Mouse (Mus musculus) adrenal gland, postnatal 25 days (tissue): Measurements from ENCODE around the gene Bmp15. TPM values are rescaled to one million over a fixed set of nuclear protein-coding genes. Genes with fewer than 3 reads are reported as not detected.

Experiments used
- DNase-seq: peaks from one replicate; pipeline ENCODE4 v3.0.0; 2021; ENCODE audit warnings: mixed read lengths
- long read RNA-seq: library from polyadenylated mRNA; stranded (forward); transcript quantifications from one replicate; pipeline ENCODE4 v2.0.0, GENCODE M21; 2021
- total RNA-seq: library from RNA; stranded (reverse); gene quantifications from 2 replicates; pipeline ENCODE4 v1.2.3, GENCODE M21; 2021

Gene Bmp15
- total RNA-seq = 0.38 TPM in 1 of 2 replicates, not detected in the other
- long read RNA-seq = 0 reads

DNA sequence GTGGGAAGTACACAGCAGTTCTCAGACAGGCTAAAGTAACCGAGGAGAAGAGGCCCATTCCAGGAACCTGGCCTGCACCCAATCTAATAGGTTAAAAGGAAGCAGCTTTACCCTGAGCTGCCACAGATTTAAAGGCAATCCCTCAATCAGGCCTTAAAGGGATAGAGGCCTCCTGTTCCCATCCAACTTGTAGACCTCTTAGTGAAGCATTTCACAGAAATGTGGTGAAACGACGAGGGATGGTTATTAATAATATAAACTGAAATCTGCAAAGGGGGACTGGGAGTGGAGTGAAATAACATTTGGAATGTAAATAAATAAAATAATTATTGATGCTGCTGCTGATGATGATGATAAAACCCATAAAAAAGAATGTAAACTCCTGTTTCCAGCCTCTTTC, at the start of gene Bmp15:
Gene Bmp15, minus strand, starts transcription at position 101 of the 400 bp plus-strand sequence.
- no peak for DNase-seq

DNA sequence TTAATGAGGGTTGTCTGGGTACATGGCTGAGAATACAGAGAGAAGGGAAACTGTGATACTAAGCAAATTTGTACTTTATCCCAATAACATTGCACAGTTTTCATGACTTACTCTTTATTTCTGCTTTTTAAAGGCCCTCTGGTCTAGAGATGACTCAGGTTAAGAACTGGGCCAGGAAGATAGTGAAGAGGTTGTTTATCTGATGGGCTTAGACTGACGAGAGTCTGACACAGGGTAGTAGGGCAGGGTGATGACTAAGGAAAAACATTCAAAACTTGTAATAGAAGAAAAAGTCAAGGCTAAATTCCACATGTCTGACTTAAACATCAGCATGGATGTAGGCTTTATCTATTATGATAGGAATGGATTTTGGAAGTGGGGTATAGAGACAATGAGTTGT, 48.3 kb upstream of the Bmp15 start:
- DNase-seq = no peak

DNA sequence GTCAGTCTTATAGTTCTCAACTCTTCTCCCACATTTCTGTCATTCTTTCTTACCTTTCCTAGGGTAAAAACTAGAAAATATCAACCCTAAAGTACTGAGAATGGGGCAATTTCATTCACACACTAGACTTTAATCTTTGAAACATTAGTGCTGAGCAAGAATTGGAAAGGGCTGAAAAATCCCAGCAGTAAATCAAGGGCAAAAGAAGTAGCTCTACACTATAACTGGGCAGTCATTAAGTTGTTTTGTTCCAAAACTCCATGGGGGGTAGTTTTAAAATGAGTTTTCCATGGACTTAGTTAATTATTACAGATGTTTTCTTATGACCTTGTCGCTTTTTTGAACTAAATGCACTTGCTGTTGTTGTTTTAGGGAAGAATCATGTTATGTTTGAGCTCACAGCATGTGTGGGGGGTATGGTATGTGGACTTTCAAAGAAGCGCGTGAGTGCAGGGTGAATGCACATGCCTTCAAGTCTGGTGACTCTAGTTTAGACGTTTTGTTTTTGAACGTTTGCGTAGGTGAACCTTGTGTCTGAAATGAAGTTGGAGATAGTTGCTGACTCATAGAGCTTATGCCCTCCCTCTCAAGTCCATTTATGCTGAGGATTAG, 37.1 kb upstream of the Bmp15 start:
- DNase-seq = no peak

DNA sequence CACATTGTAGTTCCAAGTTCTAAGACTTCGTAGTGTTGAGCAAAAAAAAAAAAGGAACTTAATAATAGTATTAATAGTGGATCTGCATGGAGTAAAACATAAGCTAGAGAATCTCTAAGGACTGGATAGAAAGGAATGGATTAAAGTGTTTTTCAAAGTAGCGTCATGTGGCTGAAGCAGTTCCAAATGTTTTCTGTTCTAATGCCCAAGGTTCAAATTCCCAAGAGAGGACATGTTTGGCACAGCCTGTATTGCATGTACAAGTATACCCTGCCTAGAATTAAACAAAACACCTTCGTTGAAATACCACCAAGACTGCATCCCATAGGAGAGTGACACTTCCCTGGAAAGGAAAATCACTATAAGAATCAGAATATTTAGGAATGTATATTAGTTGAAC, 36.4 kb upstream of the Bmp15 start:
- no peak for DNase-seq

DNA sequence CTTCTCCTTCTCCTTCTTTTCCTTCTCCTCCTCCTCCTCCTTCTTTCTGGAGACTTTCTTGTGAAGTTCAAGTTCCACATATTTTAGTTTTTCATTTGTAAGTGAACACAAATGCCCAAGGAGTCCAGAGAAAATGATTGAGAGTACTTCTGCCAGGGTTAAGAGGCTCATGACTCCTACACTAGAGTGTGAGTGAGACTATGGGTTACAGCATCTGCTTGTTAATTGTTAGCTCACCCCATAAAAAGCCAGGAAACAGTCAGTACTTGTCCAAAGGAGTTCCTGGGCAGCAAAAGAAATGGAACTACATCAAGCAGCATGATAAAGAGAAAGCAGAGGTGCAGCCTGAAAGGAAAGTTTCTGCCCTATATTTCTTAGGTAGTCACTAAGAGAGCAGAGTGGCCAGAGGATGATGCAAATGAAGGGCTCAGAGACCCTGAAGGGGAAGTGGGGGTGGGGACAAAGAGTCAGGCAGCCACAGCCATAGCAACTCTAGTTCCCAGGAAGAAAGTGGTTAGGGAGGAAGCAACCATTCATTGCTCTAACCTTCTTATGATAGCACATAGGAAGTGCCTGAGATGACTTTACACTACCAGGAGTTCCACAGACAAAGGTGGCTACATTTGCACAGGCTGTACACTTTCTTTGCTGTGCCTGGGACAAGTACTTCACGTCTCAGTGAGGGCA, 24.9 kb upstream of the Bmp15 start:
- DNase-seq = no peak

DNA sequence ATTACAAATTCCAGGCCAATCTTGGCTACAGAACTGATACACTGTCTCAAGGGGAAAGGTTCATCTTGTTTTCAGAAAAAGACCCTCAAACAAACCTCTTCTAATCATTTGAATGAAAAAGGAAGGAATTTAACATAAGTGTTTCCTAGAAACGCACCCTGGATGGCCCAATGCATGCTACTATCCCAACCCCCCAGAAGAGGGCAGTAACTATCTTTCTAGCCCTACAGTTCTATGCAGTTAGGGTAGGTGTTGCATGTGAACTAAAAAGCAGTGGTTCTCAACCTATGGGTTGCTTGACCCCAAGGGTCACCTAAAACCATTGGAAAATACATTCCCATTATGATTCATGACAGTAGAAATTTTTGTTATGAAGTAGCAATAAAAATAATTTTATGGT, 3.5 kb upstream of the Bmp15 start:
- no peak for DNase-seq

DNA sequence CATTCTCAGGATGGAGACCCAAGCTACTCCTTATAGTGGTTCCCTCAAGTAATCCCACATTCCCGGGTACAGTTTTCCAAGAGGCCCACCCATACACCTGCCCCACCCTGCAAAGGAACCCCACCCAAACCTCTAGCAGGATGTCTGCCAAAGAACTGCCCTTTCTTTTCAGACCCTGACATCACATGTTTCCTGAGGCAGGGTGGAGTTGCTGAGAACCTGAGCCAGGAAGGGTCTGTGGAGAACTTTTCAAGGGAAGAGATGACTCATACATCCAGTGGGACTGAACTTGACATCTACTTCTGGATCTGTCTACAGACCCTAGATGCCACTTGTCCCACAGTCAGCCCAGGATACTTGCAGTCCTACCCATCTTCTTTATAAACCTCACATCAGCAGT, 2.8 kb downstream of the Bmp15 start:
- DNase-seq = no peak

Other genes starting within 250 kb of the Bmp15 start
- gene AU022751, start 237.3 kb downstream of the Bmp15 start, total RNA-seq = 0.24 TPM in 1 of 2 replicates, not detected in the other
- gene Nudt10, start 147.7 kb downstream of the Bmp15 start, total RNA-seq = 6.5 and 8.1 TPM in 2 replicates
- 10.9 and 12.7 TPM in 2 replicates for gene Shroom4, start 79.1 kb upstream of the Bmp15 start, total RNA-seq